Mouse (Mus musculus) liver, embryonic 12.5 days (tissue): ENCODE measurements around the gene Igfbp2. TPM values are rescaled to one million over a fixed set of nuclear protein-coding genes. Genes with fewer than 3 reads are reported as not detected.

Experiments
- ATAC-seq: fragments of 200-750 bp; cut with Nextera tagmentation; 2 replicates; pipeline ENCODE4 v1.8.0; 2017; ENCODE audit warnings: moderate number of reproducible peaks, mild to moderate bottlenecking, moderate library complexity
- H3K27ac ChIP-seq: fragments of 300-500 bp; sonication (generic); 2 replicates; pipeline ENCODE4 v1.5.1; 2016; ENCODE audit warnings: mild to moderate bottlenecking
- H3K27me3 ChIP-seq: fragments of 300-500 bp; sonication (generic); replicated peaks from 2 replicates; pipeline ENCODE4 v1.6.1; 2016; ENCODE audit warnings: mild to moderate bottlenecking, moderate library complexity
- H3K36me3 ChIP-seq: fragments of 300-500 bp; sonication (generic); 2 replicates; pipeline ENCODE4 v1.6.1; 2016; ENCODE audit warnings: mild to moderate bottlenecking, moderate library complexity
- H3K4me1 ChIP-seq: fragments of 300-500 bp; sonication (generic); 2 replicates; pipeline ENCODE4 v1.6.1; 2016
- H3K4me2 ChIP-seq: fragments of 300-500 bp; sonication (generic); 2 replicates; pipeline ENCODE4 v1.6.1; 2016; ENCODE audit warnings: mild to moderate bottlenecking, moderate library complexity
- H3K4me3 ChIP-seq: fragments of 300-500 bp; sonication (generic); 2 replicates; pipeline ENCODE4 v1.5.1; 2016; ENCODE audit warnings: mild to moderate bottlenecking, moderate library complexity
- H3K9ac ChIP-seq: fragments of 300-500 bp; sonication (generic); 2 replicates; pipeline ENCODE4 v1.6.1; 2016; ENCODE audit warnings: mild to moderate bottlenecking, moderate library complexity
- H3K9me3 ChIP-seq: fragments of 300-500 bp; sonication (generic); replicated peaks from 2 replicates; pipeline ENCODE4 v1.6.1; 2016; ENCODE audit warnings: mild to moderate bottlenecking, moderate library complexity
- WGBS: fragments of 180-500 bp; shearing (Covaris S2); methylation state at CpG from one replicate; pipeline ENCODE4 v1.1.7; 2016; ENCODE audit not compliant: insufficient replicate concordance; 5-methylcytosine and 5-hydroxymethylcytosine counted together
- polyA plus RNA-seq: library from polyadenylated mRNA; unstranded; fragments of >200 nt; fragmentation: Nextera tagmentation; extraction: Ambion mirVana; gene quantifications from 2 replicates; pipeline ENCODE4 v1.2.1, GENCODE M21; 2016

Igfbp2 gene
- polyA plus RNA-seq: 12.4 and 14.3 TPM in 2 replicates

GRCm38 (mm10) chr1:72823751-72824706 lies at the start of gene Igfbp2:
TSS of gene Igfbp2 (plus strand) at chr1:72824503.
- H3K4me1 ChIP-seq: no peaks in the 10 kb centered on the region
- peak within 1 kb of the TSS; percentile 72 for H3K4me2 ChIP-seq
- H3K9ac ChIP-seq: no peak within 1 kb of the TSS
- peak within 1 kb of the TSS; percentile 49 for H3K4me3 ChIP-seq
- 3% methylated on average over 47 of the region's 58 CpGs for WGBS
- no peak for ATAC-seq
- H3K36me3 ChIP-seq: no peaks in the 10 kb centered on the region
- peaks cover 81% of the 10 kb centered on the region for H3K27me3 ChIP-seq
- H3K9me3 ChIP-seq: no peaks in the 10 kb centered on the region
- H3K27ac ChIP-seq: no peak within 1 kb of the TSS

- Histone ChIP-seq H3K36me3 (no peaks in the 10 kb centered on the region), H3K9ac (no peak overlapping the region), H3K27me3 (no peaks in the 10 kb centered on the region), H3K4me3 (no peak overlapping the region), H3K4me2 (no peak overlapping the region), H3K27ac (no peak overlapping the region), H3K4me1 (no peaks in the 10 kb centered on the region), H3K9me3 (no peaks in the 10 kb centered on the region)
- ATAC-seq: no peak
- 29% methylated on average over 6 of the region's 6 CpGs for WGBS
Observed at GRCm38 (mm10) chr1:72778789-72779188, 45.5 kb upstream of the Igfbp2 start.

GRCm38 (mm10) chr1:72780720-72781119 lies 43.6 kb upstream of the Igfbp2 start:
- no peak overlapping the region for H3K4me3 ChIP-seq
- no peak for ATAC-seq
- H3K9ac ChIP-seq: no peak overlapping the region
- H3K9me3 ChIP-seq: no peaks in the 10 kb centered on the region
- H3K27ac ChIP-seq: no peak overlapping the region
- 58% methylated on average over 7 of the region's 7 CpGs for WGBS
- H3K4me2 ChIP-seq: no peak overlapping the region
- H3K4me1 ChIP-seq: no peaks in the 10 kb centered on the region
- no peaks in the 10 kb centered on the region for H3K36me3 ChIP-seq
- H3K27me3 ChIP-seq: no peaks in the 10 kb centered on the region

- WGBS: 16% methylated on average over 2 of the region's 2 CpGs
- Histone ChIP-seq H3K27me3 (no peaks in the 10 kb centered on the region), H3K9me3 (no peaks in the 10 kb centered on the region)
Observed at GRCm38 (mm10) chr1:72783341-72783740, 41.0 kb upstream of the Igfbp2 start.

GRCm38 (mm10) chr1:72784018-72784417 lies 40.3 kb upstream of the Igfbp2 start:
- Histone ChIP-seq H3K4me3 (no peak overlapping the region), H3K4me2 (no peak overlapping the region), H3K36me3 (no peaks in the 10 kb centered on the region), H3K9ac (no peak overlapping the region), H3K4me1 (no peaks in the 10 kb centered on the region), H3K9me3 (no peaks in the 10 kb centered on the region), H3K27me3 (no peaks in the 10 kb centered on the region), H3K27ac (no peak overlapping the region)
- 54% methylated on average over 7 of the region's 7 CpGs for WGBS
- ATAC-seq: no peak

More at GRCm38 (mm10) chr1:72783341-72783740, 41.0 kb upstream of the Igfbp2 start:
- H3K4me3 ChIP-seq: no peak overlapping the region
- no peak for ATAC-seq
- H3K9ac ChIP-seq: no peak overlapping the region
- no peak overlapping the region for H3K4me2 ChIP-seq
- H3K36me3 ChIP-seq: no peaks in the 10 kb centered on the region
- H3K27ac ChIP-seq: no peak overlapping the region
- H3K4me1 ChIP-seq: no peaks in the 10 kb centered on the region

- no peaks in the 10 kb centered on the region for H3K36me3 ChIP-seq
- WGBS: 41% methylated on average over 3 of the region's 3 CpGs
Observed at GRCm38 (mm10) chr1:72790670-72791069, 33.6 kb upstream of the Igfbp2 start.

GRCm38 (mm10) chr1:72791743-72792142 lies 32.6 kb upstream of the Igfbp2 start:
- H3K4me2 ChIP-seq: no peak overlapping the region
- H3K27ac ChIP-seq: no peak overlapping the region
- no peaks in the 10 kb centered on the region for H3K9me3 ChIP-seq
- no peak overlapping the region for H3K4me3 ChIP-seq
- no peaks in the 10 kb centered on the region for H3K4me1 ChIP-seq
- no peaks in the 10 kb centered on the region for H3K27me3 ChIP-seq
- ATAC-seq: no peak
- no peaks in the 10 kb centered on the region for H3K36me3 ChIP-seq
- no peak overlapping the region for H3K9ac ChIP-seq

More at GRCm38 (mm10) chr1:72790670-72791069, 33.6 kb upstream of the Igfbp2 start:
- no peak overlapping the region for H3K27ac ChIP-seq
- no peak for ATAC-seq
- H3K4me3 ChIP-seq: no peak overlapping the region
- no peaks in the 10 kb centered on the region for H3K9me3 ChIP-seq
- H3K27me3 ChIP-seq: no peaks in the 10 kb centered on the region
- H3K4me1 ChIP-seq: no peaks in the 10 kb centered on the region
- no peak overlapping the region for H3K9ac ChIP-seq
- H3K4me2 ChIP-seq: no peak overlapping the region

- no peaks in the 10 kb centered on the region for H3K4me1 ChIP-seq
- no peak for ATAC-seq
Observed at GRCm38 (mm10) chr1:72792262-72792661, 32.0 kb upstream of the Igfbp2 start.

GRCm38 (mm10) chr1:72793230-72793629 lies 31.1 kb upstream of the Igfbp2 start:
- Histone ChIP-seq H3K9me3 (no peaks in the 10 kb centered on the region), H3K27me3 (no peaks in the 10 kb centered on the region), H3K4me3 (no peak overlapping the region), H3K36me3 (no peaks in the 10 kb centered on the region), H3K4me2 (no peak overlapping the region), H3K27ac (no peak overlapping the region), H3K4me1 (no peaks in the 10 kb centered on the region), H3K9ac (no peak overlapping the region)
- ATAC-seq: no peak

More at GRCm38 (mm10) chr1:72792262-72792661, 32.0 kb upstream of the Igfbp2 start:
- H3K9me3 ChIP-seq: no peaks in the 10 kb centered on the region
- no peak overlapping the region for H3K9ac ChIP-seq
- H3K36me3 ChIP-seq: no peaks in the 10 kb centered on the region
- H3K4me3 ChIP-seq: no peak overlapping the region
- 39% methylated on average over 1 of the region's 1 CpGs for WGBS
- no peaks in the 10 kb centered on the region for H3K27me3 ChIP-seq
- H3K4me2 ChIP-seq: no peak overlapping the region
- no peak overlapping the region for H3K27ac ChIP-seq

- 38% methylated on average over 2 of the region's 2 CpGs for WGBS
- no peaks in the 10 kb centered on the region for H3K4me1 ChIP-seq
- H3K27me3 ChIP-seq: no peaks in the 10 kb centered on the region
- H3K4me2 ChIP-seq: no peak overlapping the region
- no peak for ATAC-seq
- no peaks in the 10 kb centered on the region for H3K36me3 ChIP-seq
- no peak overlapping the region for H3K4me3 ChIP-seq
- H3K27ac ChIP-seq: no peak overlapping the region
- H3K9me3 ChIP-seq: no peaks in the 10 kb centered on the region
- H3K9ac ChIP-seq: no peak overlapping the region
Observed at GRCm38 (mm10) chr1:72796128-72796527, 28.2 kb upstream of the Igfbp2 start.

- H3K9me3 ChIP-seq: no peaks in the 10 kb centered on the region
- H3K9ac ChIP-seq: no peak overlapping the region
- H3K27me3 ChIP-seq: no peaks in the 10 kb centered on the region
- H3K36me3 ChIP-seq: no peaks in the 10 kb centered on the region
- no peaks in the 10 kb centered on the region for H3K4me1 ChIP-seq
- no peak overlapping the region for H3K4me2 ChIP-seq
- H3K27ac ChIP-seq: no peak overlapping the region
- no peak overlapping the region for H3K4me3 ChIP-seq
- ATAC-seq: no peak
- WGBS: 51% methylated on average over 4 of the region's 4 CpGs
Observed at GRCm38 (mm10) chr1:72797102-72797665, 27.1 kb upstream of the Igfbp2 start.

GRCm38 (mm10) chr1:72798441-72798840 lies 25.9 kb upstream of the Igfbp2 start:
- Histone ChIP-seq H3K4me2 (no peak overlapping the region), H3K4me1 (no peaks in the 10 kb centered on the region), H3K27ac (no peak overlapping the region), H3K9me3 (no peaks in the 10 kb centered on the region), H3K27me3 (no peaks in the 10 kb centered on the region), H3K36me3 (no peaks in the 10 kb centered on the region), H3K4me3 (no peak overlapping the region), H3K9ac (no peak overlapping the region)
- ATAC-seq: no peak
- WGBS: 47% methylated on average over 2 of the region's 2 CpGs
